Mouse (Mus musculus): ENCODE results near the gene Snx8. TPM values are rescaled to one million over a fixed set of nuclear protein-coding genes. Genes with fewer than 3 reads are reported as not detected.
"Not testable (repeated sequence)": the region's sequence is repeated elsewhere in the genome, so short reads cannot be mapped to it uniquely, and the experiment has no call there.

Snx8 gene
- polyA plus RNA-seq, 1 experiment from 2014 or later: 32.4 TPM

DNA sequence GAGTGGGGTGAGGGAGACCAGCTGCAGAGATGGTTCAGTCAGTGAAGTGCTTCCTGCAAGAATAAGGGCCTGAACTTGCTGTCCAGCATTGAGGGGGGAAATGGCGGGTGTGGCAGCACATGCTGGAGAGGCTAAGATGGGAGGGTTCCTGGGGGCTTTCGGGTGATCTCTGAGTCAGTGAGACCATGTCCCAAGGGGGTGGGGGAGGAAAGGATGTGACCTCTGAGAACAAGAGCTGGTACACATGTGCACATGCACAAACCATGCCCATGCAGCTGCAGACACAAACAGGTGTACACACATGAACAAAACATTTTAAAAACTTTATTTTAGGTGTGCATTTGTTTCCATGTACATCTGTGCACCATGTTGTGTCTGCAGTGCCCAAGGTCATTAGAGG lies 15.4 kb downstream of the Snx8 start:
- Histone ChIP-seq H3K27ac (ENCODE audit: low read length) (no peak overlapping the region), H3K9ac (replicated peaks; ENCODE audit: low read length) (no peak overlapping the region), H3K9me3 (ENCODE audit: low read length) (no peaks in the 10 kb centered on the region), H3K4me3 (ENCODE audit: low read length) (no peak overlapping the region), H3K4me2 (replicated peaks; ENCODE audit: low read depth, low read length) (no peak overlapping the region), H3K36me3 (ENCODE audit: insufficient read depth, low read length) (no peaks in the 10 kb centered on the region), H3K27me3 (ENCODE audit: insufficient read depth, low read length) (no peaks in the 10 kb centered on the region), H3K4me1 (ENCODE audit: insufficient read depth, low read length) (peaks cover 14% of the 10 kb centered on the region)
- 63% methylated on average over 2 of the region's 2 CpGs for WGBS
- no peak for ATAC-seq (ENCODE audit: low FRiP score, low TSS enrichment)

- ATAC-seq (ENCODE audit: low FRiP score, low TSS enrichment): no peak
- no peak overlapping the region for H3K4me2 ChIP-seq (replicated peaks; ENCODE audit: low read depth, low read length)
- H3K9me3 ChIP-seq (ENCODE audit: low read length): no peaks in the 10 kb centered on the region
- H3K27ac ChIP-seq (ENCODE audit: low read length): no peak overlapping the region
- no peak overlapping the region for H3K9ac ChIP-seq (replicated peaks; ENCODE audit: low read length)
- no peaks in the 10 kb centered on the region for H3K27me3 ChIP-seq (ENCODE audit: insufficient read depth, low read length)
- H3K4me1 ChIP-seq (ENCODE audit: insufficient read depth, low read length): peaks cover 14% of the 10 kb centered on the region
- H3K36me3 ChIP-seq (ENCODE audit: insufficient read depth, low read length): no peaks in the 10 kb centered on the region
- WGBS: 94% methylated on average over 3 of the region's 3 CpGs
- H3K4me3 ChIP-seq (ENCODE audit: low read length): no peak overlapping the region
Observed at GRCm38 (mm10) chr5:140371671-140372070, 17.4 kb downstream of the Snx8 start.

DNA sequence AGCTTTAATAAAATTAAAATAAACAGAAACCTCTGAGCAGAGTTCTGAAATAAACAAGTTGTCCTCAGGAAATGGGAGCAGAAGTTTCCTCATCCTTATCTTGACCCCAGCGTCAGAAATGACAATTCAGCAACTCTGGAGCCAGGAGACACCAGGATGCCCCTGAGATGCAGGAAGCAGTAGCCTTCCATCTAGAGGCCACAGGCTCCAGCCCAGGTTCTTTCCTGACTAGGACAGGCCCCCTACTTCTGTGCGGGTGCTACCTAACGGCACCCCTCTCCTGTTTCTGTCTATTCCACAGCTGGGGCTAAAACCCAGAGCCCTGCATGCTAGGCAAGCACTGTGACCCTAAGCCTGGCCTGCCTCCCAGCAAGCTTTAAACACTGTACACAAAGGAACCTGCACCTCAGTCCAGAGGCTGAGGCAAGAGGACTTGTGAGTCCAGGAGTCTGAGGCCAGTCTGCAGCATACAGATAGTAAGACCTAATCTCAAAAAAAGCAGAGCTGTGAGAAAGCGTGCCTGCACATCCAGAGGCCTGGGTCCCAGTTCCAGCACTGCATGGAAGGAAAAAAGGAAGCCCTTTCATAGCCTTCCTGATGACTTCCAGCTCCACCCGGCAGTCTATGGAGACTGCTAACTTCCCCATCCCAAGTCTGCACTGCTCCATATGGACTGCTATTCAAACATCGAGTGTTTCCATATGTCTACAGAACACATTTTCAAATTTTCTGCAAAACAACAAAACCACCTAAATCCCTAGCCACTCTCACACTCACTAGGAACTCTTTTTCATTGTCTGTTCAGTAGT lies 18.4 kb downstream of the Snx8 start:
- Histone ChIP-seq H3K9ac (replicated peaks; ENCODE audit: low read length) (no peak overlapping the region), H3K27ac (ENCODE audit: low read length) (peak overlapping the region; percentile 2; the same call in 1 of the 2 replicates)
- WGBS: 69% methylated on average over 6 of the region's 6 CpGs

DNA sequence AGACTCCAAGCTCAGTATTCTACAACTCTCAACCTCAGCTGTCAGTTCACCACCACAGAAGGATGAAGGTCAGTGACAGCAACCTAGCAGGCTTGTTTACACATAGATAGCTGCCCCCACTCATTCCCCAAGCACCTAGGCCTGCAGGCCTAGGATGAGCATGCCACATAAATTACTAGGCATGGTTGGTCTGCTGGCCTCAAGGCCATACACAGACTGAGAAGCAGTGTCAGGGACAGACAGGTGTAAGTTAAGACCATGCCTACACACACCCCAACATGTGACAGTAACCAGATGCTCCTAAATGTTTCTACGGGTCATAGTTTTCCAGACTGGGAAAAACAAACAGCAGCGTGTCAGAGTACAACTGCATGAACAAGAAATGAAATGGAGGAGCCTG lies 19.6 kb downstream of the Snx8 start:
- 43% methylated on average over 2 of the region's 2 CpGs for WGBS
- H3K27ac ChIP-seq (ENCODE audit: low read length): no peak overlapping the region

More for the DNA sequence above, 18.4 kb downstream of the Snx8 start:
- peaks cover 14% of the 10 kb centered on the region for H3K4me1 ChIP-seq (ENCODE audit: insufficient read depth, low read length)
- 0 out of 2 replicates have a peak, but pooled peaks cover 4% of the 10 kb centered on the region for H3K36me3 ChIP-seq (ENCODE audit: insufficient read depth, low read length)
- no peaks in the 10 kb centered on the region for H3K27me3 ChIP-seq (ENCODE audit: insufficient read depth, low read length)
- no peak overlapping the region for H3K4me3 ChIP-seq (ENCODE audit: low read length)
- no peaks in the 10 kb centered on the region for H3K9me3 ChIP-seq (ENCODE audit: low read length)
- ATAC-seq (ENCODE audit: low FRiP score, low TSS enrichment): no peak
- no peak overlapping the region for H3K4me2 ChIP-seq (replicated peaks; ENCODE audit: low read depth, low read length)

GRCm38 (mm10) chr5:140368926-140369325 lies 20.1 kb downstream of the Snx8 start:
- Histone ChIP-seq H3K27me3 (ENCODE audit: insufficient read depth, low read length) (no peaks in the 10 kb centered on the region), H3K9me3 (ENCODE audit: low read length) (no peaks in the 10 kb centered on the region), H3K36me3 (ENCODE audit: insufficient read depth, low read length) (0 out of 2 replicates have a peak, but pooled peaks cover 6% of the 10 kb centered on the region), H3K4me1 (ENCODE audit: insufficient read depth, low read length) (peaks cover 9% of the 10 kb centered on the region), H3K4me3 (ENCODE audit: low read length) (no peak overlapping the region), H3K4me2 (replicated peaks; ENCODE audit: low read depth, low read length) (no peak overlapping the region), H3K27ac (ENCODE audit: low read length) (no peak overlapping the region), H3K9ac (replicated peaks; ENCODE audit: low read length) (no peak overlapping the region)
- ATAC-seq (ENCODE audit: low FRiP score, low TSS enrichment): no peak
- WGBS: 80% methylated on average over 4 of the region's 4 CpGs

More for the DNA sequence above, 19.6 kb downstream of the Snx8 start:
- peak; percentile 62; the same call in 1 of the 2 replicates for ATAC-seq (ENCODE audit: low FRiP score, low TSS enrichment)
- no peak overlapping the region for H3K4me3 ChIP-seq (ENCODE audit: low read length)
- H3K9me3 ChIP-seq (ENCODE audit: low read length): no peaks in the 10 kb centered on the region
- no peak overlapping the region for H3K4me2 ChIP-seq (replicated peaks; ENCODE audit: low read depth, low read length)
- H3K4me1 ChIP-seq (ENCODE audit: insufficient read depth, low read length): peaks cover 14% of the 10 kb centered on the region
- H3K9ac ChIP-seq (replicated peaks; ENCODE audit: low read length): no peak overlapping the region
- 0 out of 2 replicates have a peak, but pooled peaks cover 6% of the 10 kb centered on the region for H3K36me3 ChIP-seq (ENCODE audit: insufficient read depth, low read length)
- no peaks in the 10 kb centered on the region for H3K27me3 ChIP-seq (ENCODE audit: insufficient read depth, low read length)

GRCm38 (mm10) chr5:140368126-140368525 lies 20.9 kb downstream of the Snx8 start:
- not testable (repeated sequence) for H3K27ac ChIP-seq (ENCODE audit: low read length); H3K9me3 ChIP-seq (ENCODE audit: low read length); H3K9ac ChIP-seq (replicated peaks; ENCODE audit: low read length); ATAC-seq (ENCODE audit: low FRiP score, low TSS enrichment); H3K4me3 ChIP-seq (ENCODE audit: low read length); H3K4me2 ChIP-seq (replicated peaks; ENCODE audit: low read depth, low read length); H3K27me3 ChIP-seq (ENCODE audit: insufficient read depth, low read length); H3K4me1 ChIP-seq (ENCODE audit: insufficient read depth, low read length)
- H3K36me3 ChIP-seq (ENCODE audit: insufficient read depth, low read length): peaks cover 11% of the 10 kb centered on the region
- WGBS: 95% methylated on average over 2 of the region's 2 CpGs

GRCm38 (mm10) chr5:140364415-140364814 lies 24.6 kb downstream of the Snx8 start:
- no peak for ATAC-seq (ENCODE audit: low FRiP score, low TSS enrichment)

GRCm38 (mm10) chr5:140359930-140360674 lies 29.0 kb downstream of the Snx8 start:
- peak; percentile 88 for ATAC-seq (ENCODE audit: low FRiP score, low TSS enrichment)
- no peak overlapping the region for H3K4me2 ChIP-seq (replicated peaks; ENCODE audit: low read depth, low read length)
- H3K9ac ChIP-seq (replicated peaks; ENCODE audit: low read length): no peak overlapping the region
- H3K9me3 ChIP-seq (ENCODE audit: low read length): peaks cover 4% of the 10 kb centered on the region; the same call in 1 of the 2 replicates
- WGBS: 79% methylated on average over 14 of the region's 14 CpGs
- peaks cover 24% of the 10 kb centered on the region for H3K36me3 ChIP-seq (ENCODE audit: insufficient read depth, low read length)
- H3K4me3 ChIP-seq (ENCODE audit: low read length): no peak overlapping the region
- H3K4me1 ChIP-seq (ENCODE audit: insufficient read depth, low read length): no peaks in the 10 kb centered on the region
- H3K27me3 ChIP-seq (ENCODE audit: insufficient read depth, low read length): no peaks in the 10 kb centered on the region
- H3K27ac ChIP-seq (ENCODE audit: low read length): peak overlapping the region; percentile 25; the same call in 1 of the 2 replicates

More at GRCm38 (mm10) chr5:140364415-140364814, 24.6 kb downstream of the Snx8 start:
- H3K9me3 ChIP-seq (ENCODE audit: low read length): peaks cover 4% of the 10 kb centered on the region; the same call in 1 of the 2 replicates
- H3K4me2 ChIP-seq (replicated peaks; ENCODE audit: low read depth, low read length): no peak overlapping the region
- no peak overlapping the region for H3K9ac ChIP-seq (replicated peaks; ENCODE audit: low read length)
- H3K4me1 ChIP-seq (ENCODE audit: insufficient read depth, low read length): no peaks in the 10 kb centered on the region; the same call in 1 of the 2 replicates
- 80% methylated on average over 5 of the region's 5 CpGs for WGBS
- H3K27ac ChIP-seq (ENCODE audit: low read length): no peak overlapping the region
- H3K36me3 ChIP-seq (ENCODE audit: insufficient read depth, low read length): peaks cover 11% of the 10 kb centered on the region
- no peaks in the 10 kb centered on the region for H3K27me3 ChIP-seq (ENCODE audit: insufficient read depth, low read length)
- no peak overlapping the region for H3K4me3 ChIP-seq (ENCODE audit: low read length)

GRCm38 (mm10) chr5:140357466-140357865 lies 31.6 kb downstream of the Snx8 start:
- Histone ChIP-seq H3K9ac (replicated peaks; ENCODE audit: low read length) (no peak overlapping the region), H3K9me3 (ENCODE audit: low read length) (no peaks in the 10 kb centered on the region), H3K4me3 (ENCODE audit: low read length) (no peak overlapping the region), H3K27ac (ENCODE audit: low read length) (no peak overlapping the region), H3K36me3 (ENCODE audit: insufficient read depth, low read length) (peaks cover 41% of the 10 kb centered on the region), H3K4me2 (replicated peaks; ENCODE audit: low read depth, low read length) (no peak overlapping the region), H3K4me1 (ENCODE audit: insufficient read depth, low read length) (no peaks in the 10 kb centered on the region), H3K27me3 (ENCODE audit: insufficient read depth, low read length) (no peaks in the 10 kb centered on the region)
- no peak for ATAC-seq (ENCODE audit: low FRiP score, low TSS enrichment)
- 81% methylated on average over 3 of the region's 3 CpGs for WGBS
